Mouse (Mus musculus) limb, embryonic 14.5 days (tissue): ENCODE measurements around the gene Prtn3. TPM values are rescaled to one million over a fixed set of nuclear protein-coding genes. Genes with fewer than 3 reads are reported as not detected.
A peak's percentile ranks its signal among the peaks of the same experiment; 100 is the strongest.

ENCODE experiments used
- ATAC-seq: fragments of 200-750 bp; cut with Nextera tagmentation; 2 replicates; pipeline ENCODE4 v1.8.0; 2017; ENCODE audit warnings: low read depth, moderate number of reproducible peaks, moderate TSS enrichment; ENCODE audit not compliant: low FRiP score
- DNase-seq: peaks from one replicate; pipeline ENCODE4 v3.0.0-alpha.2; 2015; ENCODE audit warnings: low spot score
- H3K27ac ChIP-seq: fragments of 300-500 bp; sonication (generic); replicated peaks from 2 replicates; pipeline ENCODE4 v1.5.1; 2014; ENCODE audit warnings: low read depth, mild to moderate bottlenecking, low read length, moderate library complexity, mixed read lengths
- H3K27me3 ChIP-seq: fragments of 300-500 bp; sonication (generic); 2 replicates; pipeline ENCODE4 v1.6.1; 2014; ENCODE audit warnings: low read length, mixed read lengths; ENCODE audit not compliant: control insufficient read depth, insufficient read depth
- H3K36me3 ChIP-seq: fragments of 300-500 bp; sonication (generic); 2 replicates; pipeline ENCODE4 v1.6.1; 2014; ENCODE audit warnings: mild to moderate bottlenecking, low read length, moderate library complexity, mixed read lengths; ENCODE audit not compliant: control insufficient read depth, insufficient read depth
- H3K4me1 ChIP-seq: fragments of 300-500 bp; sonication (generic); 2 replicates; pipeline ENCODE4 v1.6.1; 2014; ENCODE audit warnings: antibody characterized with exemption, low read length, mixed read lengths; ENCODE audit not compliant: control insufficient read depth, insufficient read depth
- H3K4me2 ChIP-seq: fragments of 300-500 bp; sonication (generic); replicated peaks from 2 replicates; pipeline ENCODE4 v1.6.1; 2014; ENCODE audit warnings: low read depth, mild to moderate bottlenecking, low read length, moderate library complexity; ENCODE audit not compliant: severe bottlenecking
- H3K4me3 ChIP-seq: fragments of 300-500 bp; sonication (generic); replicated peaks from 2 replicates; pipeline ENCODE4 v1.5.1; 2014; ENCODE audit warnings: low read length
- H3K9ac ChIP-seq: fragments of 300-500 bp; sonication (generic); 2 replicates; pipeline ENCODE4 v1.6.1; 2014; ENCODE audit warnings: mild to moderate bottlenecking, low read depth, low read length, moderate library complexity; ENCODE audit not compliant: severe bottlenecking
- H3K9me3 ChIP-seq: fragments of 300-500 bp; sonication (generic); 2 replicates; pipeline ENCODE4 v1.6.1; 2016; ENCODE audit warnings: low read length; ENCODE audit not compliant: control insufficient read depth
- POLR2A ChIP-seq: fragments of 200-500 bp; IDR thresholded peaks from 2 replicates; pipeline ENCODE4 v1.8.0; 2012; ENCODE audit warnings: inconsistent platforms, mild to moderate bottlenecking, moderate library complexity, borderline replicate concordance; ENCODE audit not compliant: insufficient read depth, insufficient read length; ENCODE audit errors: extremely low read depth
- WGBS: fragments of 180-500 bp; shearing (Covaris S2); extraction: QIAGEN DNeasy Blood & Tissue Kit; methylation state at CpG from one replicate; pipeline ENCODE4 v1.1.7; 2014; 5-methylcytosine and 5-hydroxymethylcytosine counted together
- polyA plus RNA-seq, 2 experiments: library from polyadenylated mRNA; depleted of rRNA in 1 of 2; stranded (reverse) in 1 of 2; unstranded in 1 of 2; fragments of >200 nt; fragmentation: Nextera tagmentation in 1 of 2; extraction: Ambion mirVana in 1 of 2; gene quantifications; 2 replicates each; pipeline versions ENCODE4 v1.2.1 to v1.2.3; 2012 to 2014

Gene Prtn3
- polyA plus RNA-seq, 2 experiments: 5.9 to 10.3 TPM

- H3K27me3 ChIP-seq: no peaks in the 10 kb centered on the region
- H3K9ac ChIP-seq: peak overlapping the region; percentile 99
- peak overlapping the region; percentile 98 for H3K4me2 ChIP-seq
- no peak overlapping the region; the same call in 1 of the 2 replicates for H3K27ac ChIP-seq
- ATAC-seq (no peak), DNase-seq (peak; percentile 58)
- H3K36me3 ChIP-seq: peaks cover 50% of the 10 kb centered on the region
- H3K4me3 ChIP-seq: peak overlapping the region; percentile 99
- TF ChIP-seq POLR2A: no peak
- no peaks in the 10 kb centered on the region for H3K9me3 ChIP-seq
- WGBS: 2% methylated on average over 10 of the region's 10 CpGs
- H3K4me1 ChIP-seq: peaks cover 47% of the 10 kb centered on the region
Observed at GRCm38 (mm10) chr10:79855558-79856184, 18.6 kb upstream of the Prtn3 start.

GRCm38 (mm10) chr10:79856280-79856679 is 18.0 kb upstream of the Prtn3 start:
- peaks cover 56% of the 10 kb centered on the region for H3K36me3 ChIP-seq

GRCm38 (mm10) chr10:79856704-79857451 is 17.4 kb upstream of the Prtn3 start:
- H3K27ac ChIP-seq: no peak overlapping the region; the same call in 1 of the 2 replicates
- H3K9me3 ChIP-seq: no peaks in the 10 kb centered on the region
- peaks cover 62% of the 10 kb centered on the region for H3K36me3 ChIP-seq
- H3K4me1 ChIP-seq: peaks cover 40% of the 10 kb centered on the region
- WGBS: 42% methylated on average over 7 of the region's 7 CpGs
- peak overlapping the region; percentile 99 for H3K9ac ChIP-seq
- DNase-seq (no peak), ATAC-seq (no peak)
- no peak for TF ChIP-seq POLR2A
- H3K4me3 ChIP-seq: peak overlapping the region; percentile 99
- no peaks in the 10 kb centered on the region for H3K27me3 ChIP-seq
- H3K4me2 ChIP-seq: peak overlapping the region; percentile 98

More at GRCm38 (mm10) chr10:79856280-79856679, 18.0 kb upstream of the Prtn3 start:
- WGBS: 36% methylated on average over 6 of the region's 6 CpGs
- TF ChIP-seq POLR2A: no peak
- no peak for ATAC-seq
- Histone ChIP-seq H3K9me3 (no peaks in the 10 kb centered on the region), H3K27ac (no peak overlapping the region; the same call in 1 of the 2 replicates), H3K9ac (peak overlapping the region; percentile 99), H3K27me3 (no peaks in the 10 kb centered on the region), H3K4me3 (peak overlapping the region; percentile 99), H3K4me2 (peak overlapping the region; percentile 98), H3K4me1 (peaks cover 46% of the 10 kb centered on the region)
- no peak for DNase-seq

GRCm38 (mm10) chr10:79857452-79857811 is 16.8 kb upstream of the Prtn3 start:
- no peaks in the 10 kb centered on the region for H3K27me3 ChIP-seq
- peak overlapping the region; percentile 98 for H3K4me2 ChIP-seq
- ATAC-seq (no peak), DNase-seq (peak; percentile 60)
- H3K36me3 ChIP-seq: peaks cover 68% of the 10 kb centered on the region
- H3K4me3 ChIP-seq: peak overlapping the region; percentile 99
- peaks cover 34% of the 10 kb centered on the region for H3K4me1 ChIP-seq
- H3K9ac ChIP-seq: peak overlapping the region; percentile 99
- H3K9me3 ChIP-seq: no peaks in the 10 kb centered on the region
- H3K27ac ChIP-seq: no peak overlapping the region; the same call in 1 of the 2 replicates
- no peak for TF ChIP-seq POLR2A
- WGBS: 22% methylated on average over 4 of the region's 4 CpGs

- Histone ChIP-seq H3K27ac (no peak overlapping the region), H3K4me2 (peak overlapping the region; percentile 98), H3K9ac (peak overlapping the region; percentile 25; the same call in 1 of the 2 replicates), H3K36me3 (peaks cover 73% of the 10 kb centered on the region), H3K4me1 (peaks cover 29% of the 10 kb centered on the region), H3K27me3 (no peaks in the 10 kb centered on the region), H3K9me3 (no peaks in the 10 kb centered on the region), H3K4me3 (peak overlapping the region; percentile 99)
- no peak for TF ChIP-seq POLR2A
- ATAC-seq: no peak
- no peak for DNase-seq
- 74% methylated on average over 2 of the region's 2 CpGs for WGBS
Observed at GRCm38 (mm10) chr10:79857894-79858293, 16.4 kb upstream of the Prtn3 start.
